Mouse (Mus musculus) liver, adult 2 months (tissue): ENCODE measurements around the gene Ankfn1. TPM values are rescaled to one million over a fixed set of nuclear protein-coding genes. Genes with fewer than 3 reads are reported as not detected.

Experiments
- DNase-seq: peaks from one replicate; pipeline ENCODE4 v3.0.0-alpha.2; 2011; ENCODE audit warnings: low read depth, low spot score; ENCODE audit errors: extremely low read depth
- H3K27ac ChIP-seq: fragments of 200-500 bp; replicated peaks from 2 replicates; pipeline ENCODE4 v1.5.1; 2012; ENCODE audit warnings: low read depth, mild to moderate bottlenecking, control low read depth, inconsistent platforms, low read length; ENCODE audit not compliant: insufficient read depth
- H3K27me3 ChIP-seq: fragments of 200-500 bp; 2 replicates; pipeline ENCODE4 v1.6.1; 2012; ENCODE audit warnings: mild to moderate bottlenecking, moderate library complexity, low read length, inconsistent platforms; ENCODE audit not compliant: control insufficient read depth, insufficient read depth
- H3K36me3 ChIP-seq: fragments of 200-500 bp; 2 replicates; pipeline ENCODE4 v1.6.1; 2012; ENCODE audit warnings: low read length, inconsistent platforms; ENCODE audit not compliant: control insufficient read depth, insufficient read depth
- H3K4me1 ChIP-seq: fragments of 200-500 bp; 2 replicates; pipeline ENCODE4 v1.6.1; 2011; ENCODE audit warnings: low read length; ENCODE audit not compliant: control insufficient read depth, insufficient read depth
- H3K4me3 ChIP-seq: fragments of 200-500 bp; 2 replicates; pipeline ENCODE4 v1.5.1; 2011; ENCODE audit warnings: low read depth, mild to moderate bottlenecking, control low read depth, low read length, moderate library complexity; ENCODE audit not compliant: insufficient read depth
- H3K79me2 ChIP-seq: fragments of 200-500 bp; 2 replicates; pipeline ENCODE4 v1.6.1; 2012; ENCODE audit warnings: inconsistent platforms, mild to moderate bottlenecking, low read length, moderate library complexity; ENCODE audit not compliant: control insufficient read depth, insufficient read depth
- H3K9ac ChIP-seq: fragments of 200-500 bp; 2 replicates; pipeline ENCODE4 v1.6.1; 2012; ENCODE audit warnings: low read depth, mild to moderate bottlenecking, control low read depth, inconsistent platforms, low read length
- CTCF ChIP-seq: fragments of 200-500 bp; IDR thresholded peaks from 2 replicates; pipeline ENCODE4 v1.5.1; 2011; ENCODE audit warnings: low read depth, low read length, control low read depth
- POLR2A ChIP-seq: fragments of 200-500 bp; IDR thresholded peaks from 2 replicates; pipeline ENCODE4 v1.6.1; 2011; ENCODE audit warnings: low read length, control low read depth; ENCODE audit not compliant: insufficient read depth; ENCODE audit errors: extremely low read depth
- WGBS: fragments of 180-500 bp; shearing (Covaris S2); methylation state at CpG from one replicate; pipeline ENCODE4 v1.1.7; 2018; 5-methylcytosine and 5-hydroxymethylcytosine counted together
- polyA plus RNA-seq: library from polyadenylated mRNA; depleted of rRNA; stranded (reverse); fragments of >200 nt; gene quantifications from 2 replicates; pipeline ENCODE4 v1.2.3, GENCODE M21; 2012
- total RNA-seq: library from RNA; depleted of rRNA; stranded (reverse); fragments of >200 nt; gene quantifications from 2 replicates; pipeline ENCODE4 v1.2.3, GENCODE M21; 2014

The Ankfn1 gene
- total and polyA plus RNA-seq, 2 experiments = not detected

DNA sequence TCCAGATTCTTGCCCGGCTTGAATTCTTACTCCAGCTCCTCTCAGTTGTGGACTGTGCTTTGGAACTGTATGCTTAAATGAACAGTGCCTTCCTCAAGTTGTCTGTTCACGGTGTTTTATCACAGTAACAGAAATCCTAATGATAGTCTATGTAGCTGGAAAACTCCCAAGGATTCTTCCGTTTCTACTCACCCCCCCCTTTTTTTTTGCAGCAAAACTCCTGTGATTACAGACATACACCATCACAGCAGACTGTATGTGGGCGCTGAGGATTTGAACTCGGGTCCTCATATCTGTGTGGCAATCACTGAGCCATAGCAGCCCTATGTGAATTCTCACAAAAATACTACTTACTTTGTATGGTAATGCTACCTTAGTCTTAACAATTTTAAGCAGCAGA is 26.5 kb upstream of the Ankfn1 start:
- H3K79me2 ChIP-seq = no peaks in the 10 kb centered on the region
- H3K4me3 ChIP-seq = no peak overlapping the region

DNA sequence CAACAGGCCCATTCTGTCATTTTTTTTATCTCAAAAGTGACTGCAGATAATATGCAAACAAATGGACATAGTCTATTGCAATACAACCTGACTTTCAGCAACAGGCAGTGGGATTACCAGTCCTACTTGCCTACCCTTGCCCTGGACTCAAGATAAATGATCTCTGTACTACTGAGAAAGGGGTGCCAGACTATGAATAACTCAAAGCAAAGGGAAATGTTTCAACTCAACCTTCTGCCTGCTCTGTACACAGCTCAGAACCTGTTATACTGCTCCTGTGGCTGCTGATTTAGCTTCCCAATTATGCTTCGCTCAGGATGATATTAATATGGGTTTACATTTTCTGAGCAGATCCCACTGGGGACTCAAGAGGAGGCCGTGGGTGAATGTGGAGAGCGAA is 15.3 kb upstream of the Ankfn1 start:
- H3K79me2 ChIP-seq = no peaks in the 10 kb centered on the region
- no peak for TF ChIP-seq POLR2A
- no peak overlapping the region for H3K9ac ChIP-seq
- no peaks in the 10 kb centered on the region for H3K27me3 ChIP-seq
- no peak overlapping the region for H3K4me3 ChIP-seq
- H3K4me1 ChIP-seq = no peaks in the 10 kb centered on the region
- no peaks in the 10 kb centered on the region for H3K36me3 ChIP-seq
- 77% methylated on average over 3 of the region's 3 CpGs for WGBS
- no peak for DNase-seq
- no peak overlapping the region for H3K27ac ChIP-seq

More for the DNA sequence above, 26.5 kb upstream of the Ankfn1 start:
- Histone ChIP-seq H3K36me3 (no peaks in the 10 kb centered on the region), H3K27ac (no peak overlapping the region), H3K4me1 (no peaks in the 10 kb centered on the region), H3K27me3 (0 out of 2 replicates have a peak, but pooled peaks cover 2% of the 10 kb centered on the region), H3K9ac (no peak overlapping the region)
- no peak for DNase-seq
- no peak for TF ChIP-seq POLR2A
- TF ChIP-seq CTCF = no peak
- 76% methylated on average over 5 of the region's 5 CpGs for WGBS

DNA sequence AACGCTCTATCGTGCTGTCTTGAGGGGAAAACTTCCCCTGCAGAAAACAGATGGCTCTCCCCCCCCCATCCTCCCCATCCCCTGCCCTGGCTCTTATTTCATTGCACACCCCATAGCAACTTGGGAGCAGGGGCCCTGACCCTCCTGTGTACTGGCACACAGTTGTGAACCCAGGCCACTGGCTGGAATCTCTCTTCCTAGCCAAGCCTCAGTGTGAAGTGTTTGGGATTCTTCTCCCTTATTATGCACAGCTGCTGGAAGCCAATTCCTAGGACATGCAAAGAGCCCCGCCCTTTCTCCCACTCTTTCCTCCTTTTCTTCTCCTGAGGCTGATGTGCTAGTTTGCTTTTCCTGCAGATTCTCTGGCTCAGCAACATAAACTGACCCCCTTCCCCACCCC is 1.4 kb downstream of the Ankfn1 start:
- WGBS = 76% methylated on average over 3 of the region's 3 CpGs
- TF ChIP-seq CTCF (no peak), POLR2A (no peak)

DNA sequence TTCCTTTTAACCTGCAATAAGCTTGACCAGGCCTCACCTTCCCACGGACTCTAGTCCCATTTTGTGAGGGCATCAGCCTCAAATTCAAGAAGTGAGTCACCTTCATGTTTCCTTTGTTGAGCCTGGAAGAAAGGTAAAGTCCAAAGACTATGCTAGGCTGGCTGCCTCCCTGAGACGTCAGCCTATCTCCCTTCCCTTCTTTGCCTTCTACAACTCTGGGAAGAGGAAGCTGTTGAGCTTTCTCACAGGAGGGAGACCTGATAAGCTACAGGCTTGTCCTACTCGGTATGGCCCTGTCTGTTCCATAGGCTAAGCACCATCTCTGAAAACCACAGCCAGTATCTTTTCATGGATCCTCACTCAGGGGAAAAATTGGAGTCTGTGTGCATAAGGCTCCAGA is 2.5 kb downstream of the Ankfn1 start:
- H3K79me2 ChIP-seq = no peaks in the 10 kb centered on the region
- 52% methylated on average over 3 of the region's 3 CpGs for WGBS
- no peak overlapping the region for H3K4me3 ChIP-seq
- H3K36me3 ChIP-seq = no peaks in the 10 kb centered on the region
- H3K9ac ChIP-seq = no peak overlapping the region
- no peak for DNase-seq
- H3K27me3 ChIP-seq = no peaks in the 10 kb centered on the region
- TF ChIP-seq POLR2A (no peak), CTCF (no peak)
- no peaks in the 10 kb centered on the region for H3K4me1 ChIP-seq
- no peak overlapping the region for H3K27ac ChIP-seq

More for the DNA sequence above, 1.4 kb downstream of the Ankfn1 start:
- H3K27me3 ChIP-seq = no peaks in the 10 kb centered on the region
- no peak overlapping the region for H3K4me3 ChIP-seq
- H3K4me1 ChIP-seq = no peaks in the 10 kb centered on the region
- no peak for DNase-seq
- no peaks in the 10 kb centered on the region for H3K36me3 ChIP-seq
- H3K27ac ChIP-seq = no peak overlapping the region
- H3K9ac ChIP-seq = no peak overlapping the region
- H3K79me2 ChIP-seq = no peaks in the 10 kb centered on the region

DNA sequence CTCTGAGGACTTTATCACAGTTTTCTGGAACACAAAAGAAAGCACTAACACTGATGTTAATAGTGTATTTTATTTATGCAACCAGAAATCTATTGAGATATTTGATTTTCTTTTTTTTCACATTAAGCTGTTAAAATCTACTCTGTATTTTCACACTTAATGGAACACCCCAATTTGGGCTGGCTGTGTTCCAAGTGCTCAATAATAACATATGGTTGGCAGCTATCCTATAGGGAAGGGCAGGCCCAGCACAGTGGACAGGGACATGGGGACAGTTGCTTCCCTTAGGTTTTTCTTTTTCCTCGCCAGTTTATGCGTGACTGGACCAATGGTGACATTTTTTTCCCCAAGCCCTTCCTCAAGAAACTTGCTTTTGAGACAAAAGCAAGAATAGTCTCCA is 4.5 kb downstream of the Ankfn1 start:
- no peaks in the 10 kb centered on the region for H3K4me1 ChIP-seq
- no peaks in the 10 kb centered on the region for H3K36me3 ChIP-seq
- H3K27me3 ChIP-seq = no peaks in the 10 kb centered on the region
- no peak overlapping the region for H3K9ac ChIP-seq
- no peak for TF ChIP-seq POLR2A
- TF ChIP-seq CTCF = no peak
- H3K4me3 ChIP-seq = no peak overlapping the region
- no peak for DNase-seq
- H3K27ac ChIP-seq = no peak overlapping the region
- 78% methylated on average over 2 of the region's 2 CpGs for WGBS
- no peaks in the 10 kb centered on the region for H3K79me2 ChIP-seq

DNA sequence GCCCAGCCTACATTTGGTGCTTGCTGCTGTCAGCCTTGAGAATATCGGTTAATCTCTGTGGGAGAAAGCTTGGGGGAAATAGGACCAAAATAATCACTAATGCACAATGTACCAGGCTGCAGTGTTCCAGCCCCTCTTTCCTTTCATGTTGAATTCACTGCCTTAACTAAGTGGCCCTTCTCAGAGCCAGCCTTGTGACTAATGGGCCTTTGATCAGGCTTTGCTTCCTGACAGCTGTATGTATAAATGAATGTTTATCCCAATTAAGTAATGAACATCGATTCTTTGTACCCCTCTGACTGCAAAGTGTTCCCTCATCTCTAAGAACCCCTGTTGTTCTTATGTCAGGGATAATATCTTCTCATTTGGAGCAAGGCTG is 11.7 kb downstream of the Ankfn1 start:
- H3K36me3 ChIP-seq = no peaks in the 10 kb centered on the region
- TF ChIP-seq CTCF (no peak), POLR2A (no peak)
- WGBS = 91% methylated on average over 2 of the region's 2 CpGs

More for the DNA sequence above, 11.7 kb downstream of the Ankfn1 start:
- DNase-seq = no peak
- Histone ChIP-seq H3K27ac (no peak overlapping the region), H3K79me2 (no peaks in the 10 kb centered on the region), H3K4me3 (no peak overlapping the region), H3K4me1 (no peaks in the 10 kb centered on the region), H3K27me3 (no peaks in the 10 kb centered on the region), H3K9ac (no peak overlapping the region)
